Mouse (Mus musculus) hindbrain, embryonic 10.5 days (tissue): Measurements from ENCODE around the gene Barx2. TPM values are rescaled to one million over a fixed set of nuclear protein-coding genes. Genes with fewer than 3 reads are reported as not detected.

ENCODE experiments used
- DNase-seq: peaks from one replicate; pipeline ENCODE4 v3.0.0-alpha.2; 2017; ENCODE audit warnings: low spot score
- H3K27ac ChIP-seq: fragments of 300-500 bp; sonication (generic); 2 replicates; pipeline ENCODE4 v1.5.1; 2016; ENCODE audit warnings: mild to moderate bottlenecking, moderate library complexity
- H3K27me3 ChIP-seq: fragments of 300-500 bp; sonication (generic); 2 replicates; pipeline ENCODE4 v1.6.1; 2016; ENCODE audit warnings: mild to moderate bottlenecking; ENCODE audit not compliant: poor library complexity, insufficient read depth, severe bottlenecking
- H3K36me3 ChIP-seq: fragments of 300-500 bp; sonication (generic); 2 replicates; pipeline ENCODE4 v1.6.1; 2016; ENCODE audit warnings: mild to moderate bottlenecking, moderate library complexity
- H3K4me1 ChIP-seq: fragments of 300-500 bp; sonication (generic); replicated peaks from 2 replicates; pipeline ENCODE4 v1.6.1; 2016; ENCODE audit warnings: mild to moderate bottlenecking
- H3K4me3 ChIP-seq: fragments of 300-500 bp; sonication (generic); 2 replicates; pipeline ENCODE4 v1.5.1; 2016; ENCODE audit warnings: mild to moderate bottlenecking, moderate library complexity
- H3K9me3 ChIP-seq: fragments of 300-500 bp; sonication (generic); 2 replicates; pipeline ENCODE4 v1.6.1; 2016; ENCODE audit warnings: mild to moderate bottlenecking, moderate library complexity
- WGBS: fragments of 180-500 bp; shearing (Covaris S2); methylation state at CpG from one replicate; pipeline ENCODE4 v1.1.7; 2016; 5-methylcytosine and 5-hydroxymethylcytosine counted together
- polyA plus RNA-seq: library from polyadenylated mRNA; unstranded; fragments of >200 nt; fragmentation: Nextera tagmentation; extraction: Ambion mirVana; gene quantifications from 2 replicates; pipeline ENCODE4 v1.2.1, GENCODE M21; 2016

Barx2 gene
- polyA plus RNA-seq, 1 experiment from 2014 or later, result 0.12 TPM

GRCm38 (mm10) chr9:31923529-31923928 is 10.3 kb upstream of the Barx2 start:
- WGBS, result 83% methylated on average over 7 of the region's 7 CpGs
- H3K36me3 ChIP-seq, result no peaks in the 10 kb centered on the region
- no peak overlapping the region for H3K4me3 ChIP-seq
- H3K27ac ChIP-seq, result no peak overlapping the region
- no peaks in the 10 kb centered on the region for H3K9me3 ChIP-seq
- peaks cover 31% of the 10 kb centered on the region for H3K27me3 ChIP-seq
- DNase-seq, result no peak
- 0 out of 2 replicates have a peak, but pooled peaks cover 7% of the 10 kb centered on the region for H3K4me1 ChIP-seq

GRCm38 (mm10) chr9:31919802-31920201 is 6.5 kb upstream of the Barx2 start:
- Histone ChIP-seq H3K4me3 (no peak overlapping the region), H3K27me3 (peaks cover 63% of the 10 kb centered on the region), H3K4me1 (peaks cover 9% of the 10 kb centered on the region), H3K36me3 (no peaks in the 10 kb centered on the region), H3K9me3 (no peaks in the 10 kb centered on the region), H3K27ac (no peak overlapping the region)
- 70% methylated on average over 1 of the region's 1 CpGs for WGBS
- DNase-seq, result no peak

GRCm38 (mm10) chr9:31916421-31916820 is 3.2 kb upstream of the Barx2 start:
- Histone ChIP-seq H3K4me3 (no peak overlapping the region), H3K9me3 (no peaks in the 10 kb centered on the region), H3K36me3 (no peaks in the 10 kb centered on the region), H3K4me1 (peaks cover 34% of the 10 kb centered on the region), H3K27me3 (peaks cover 97% of the 10 kb centered on the region), H3K27ac (no peak overlapping the region)
- 4% methylated on average over 9 of the region's 9 CpGs for WGBS
- DNase-seq, result peak; percentile 21

GRCm38 (mm10) chr9:31914871-31915270 is 1.6 kb upstream of the Barx2 start:
- Histone ChIP-seq H3K4me1 (peaks cover 34% of the 10 kb centered on the region), H3K27me3 (peaks cover 100% of the 10 kb centered on the region), H3K27ac (no peak overlapping the region), H3K9me3 (no peaks in the 10 kb centered on the region), H3K4me3 (peak overlapping the region; percentile 64), H3K36me3 (no peaks in the 10 kb centered on the region)
- DNase-seq, result peak; percentile 58
- WGBS, result under 1% methylated on average over 34 of the region's 34 CpGs

GRCm38 (mm10) chr9:31913739-31914591 is 703 bp upstream of the Barx2 start:
- DNase-seq, result peak; percentile 63
- H3K36me3 ChIP-seq, result no peaks in the 10 kb centered on the region
- H3K9me3 ChIP-seq, result no peaks in the 10 kb centered on the region
- peaks cover 100% of the 10 kb centered on the region for H3K27me3 ChIP-seq
- no peak overlapping the region for H3K27ac ChIP-seq
- peaks cover 34% of the 10 kb centered on the region for H3K4me1 ChIP-seq
- H3K4me3 ChIP-seq, result peak overlapping the region; percentile 64
- WGBS, result under 1% methylated on average over 54 of the region's 54 CpGs

GRCm38 (mm10) chr9:31912553-31912920 is 725 bp downstream of the Barx2 start:
- peaks cover 97% of the 10 kb centered on the region for H3K27me3 ChIP-seq
- no peak for DNase-seq
- WGBS, result under 1% methylated on average over 16 of the region's 16 CpGs

GRCm38 (mm10) chr9:31910221-31910620 is 3.0 kb downstream of the Barx2 start:
- DNase-seq, result no peak
- Histone ChIP-seq H3K9me3 (no peaks in the 10 kb centered on the region), H3K36me3 (no peaks in the 10 kb centered on the region), H3K4me3 (no peak overlapping the region), H3K27ac (no peak overlapping the region), H3K27me3 (peaks cover 78% of the 10 kb centered on the region), H3K4me1 (peaks cover 29% of the 10 kb centered on the region)
- 62% methylated on average over 5 of the region's 5 CpGs for WGBS

More at GRCm38 (mm10) chr9:31912553-31912920, 725 bp downstream of the Barx2 start:
- H3K4me1 ChIP-seq, result peaks cover 34% of the 10 kb centered on the region
- H3K27ac ChIP-seq, result no peak overlapping the region
- no peaks in the 10 kb centered on the region for H3K36me3 ChIP-seq
- peak overlapping the region; percentile 64 for H3K4me3 ChIP-seq
- no peaks in the 10 kb centered on the region for H3K9me3 ChIP-seq

GRCm38 (mm10) chr9:31901781-31902180 is 11.5 kb downstream of the Barx2 start:
- Histone ChIP-seq H3K27ac (no peak overlapping the region), H3K4me1 (no peaks in the 10 kb centered on the region), H3K4me3 (no peak overlapping the region), H3K9me3 (no peaks in the 10 kb centered on the region), H3K36me3 (no peaks in the 10 kb centered on the region), H3K27me3 (no peaks in the 10 kb centered on the region)
- 82% methylated on average over 2 of the region's 2 CpGs for WGBS
- DNase-seq, result no peak

GRCm38 (mm10) chr9:31894775-31895320 is 18.4 kb downstream of the Barx2 start:
- Histone ChIP-seq H3K9me3 (no peaks in the 10 kb centered on the region), H3K4me1 (peaks cover 8% of the 10 kb centered on the region), H3K36me3 (no peaks in the 10 kb centered on the region), H3K4me3 (no peak overlapping the region), H3K27me3 (no peaks in the 10 kb centered on the region), H3K27ac (no peak overlapping the region)
- 49% methylated on average over 10 of the region's 10 CpGs for WGBS
- peak; percentile 11 for DNase-seq

GRCm38 (mm10) chr9:31888333-31888732 is 24.9 kb downstream of the Barx2 start:
- 85% methylated on average over 4 of the region's 4 CpGs for WGBS

GRCm38 (mm10) chr9:31886258-31886657 is 27.0 kb downstream of the Barx2 start:
- no peak overlapping the region for H3K4me3 ChIP-seq

More at GRCm38 (mm10) chr9:31888333-31888732, 24.9 kb downstream of the Barx2 start:
- no peak for DNase-seq
- no peaks in the 10 kb centered on the region for H3K27me3 ChIP-seq
- no peaks in the 10 kb centered on the region for H3K9me3 ChIP-seq
- no peak overlapping the region for H3K4me3 ChIP-seq
- no peaks in the 10 kb centered on the region for H3K36me3 ChIP-seq
- no peak overlapping the region for H3K27ac ChIP-seq
- no peaks in the 10 kb centered on the region for H3K4me1 ChIP-seq

GRCm38 (mm10) chr9:31882376-31882775 is 30.9 kb downstream of the Barx2 start:
- DNase-seq, result no peak
- H3K27me3 ChIP-seq, result no peaks in the 10 kb centered on the region
- WGBS, result 86% methylated on average over 2 of the region's 2 CpGs
- no peak overlapping the region for H3K27ac ChIP-seq
- H3K4me3 ChIP-seq, result no peak overlapping the region
- H3K4me1 ChIP-seq, result no peaks in the 10 kb centered on the region
- no peaks in the 10 kb centered on the region for H3K36me3 ChIP-seq
- H3K9me3 ChIP-seq, result no peaks in the 10 kb centered on the region

More at GRCm38 (mm10) chr9:31886258-31886657, 27.0 kb downstream of the Barx2 start:
- Histone ChIP-seq H3K9me3 (no peaks in the 10 kb centered on the region), H3K36me3 (no peaks in the 10 kb centered on the region), H3K27ac (no peak overlapping the region), H3K27me3 (no peaks in the 10 kb centered on the region), H3K4me1 (no peaks in the 10 kb centered on the region)
- DNase-seq, result no peak
- 62% methylated on average over 3 of the region's 3 CpGs for WGBS

- H3K36me3 ChIP-seq, result no peaks in the 10 kb centered on the region
- no peak overlapping the region for H3K4me3 ChIP-seq
- no peaks in the 10 kb centered on the region for H3K27me3 ChIP-seq
- H3K9me3 ChIP-seq, result no peaks in the 10 kb centered on the region
- WGBS, result 87% methylated on average over 3 of the region's 3 CpGs
- DNase-seq, result no peak
- no peaks in the 10 kb centered on the region for H3K4me1 ChIP-seq
- H3K27ac ChIP-seq, result no peak overlapping the region
Measured at GRCm38 (mm10) chr9:31875556-31875955, 37.7 kb downstream of the Barx2 start.
